Mouse (Mus musculus): ENCODE data around the gene Atf2.

Atf2 gene

GRCm38 (mm10) chr2:73775683-73776310 is 116.6 kb downstream of the Atf2 start:
- DNase-seq (ENCODE audit: low read depth, low spot score) = no peak

GRCm38 (mm10) chr2:73774786-73775682 is 117.4 kb downstream of the Atf2 start, which contains the start of gene Chn1:
Chn1 (minus strand) TSS chr2:73775346.
- DNase-seq (ENCODE audit: low read depth, low spot score) = peak; percentile 84

- DNase-seq (ENCODE audit: low read depth, low spot score) = no peak
These were observed 119.5 kb downstream of the Atf2 start for GRCm38 (mm10) chr2:73772945-73773344.

GRCm38 (mm10) chr2:73768669-73769068 is 123.8 kb downstream of the Atf2 start:
- no peak for DNase-seq (ENCODE audit: low read depth, low spot score)
